Mouse (Mus musculus): ENCODE data around the gene Slc13a2. TPM values are rescaled to one million over a fixed set of nuclear protein-coding genes. Genes with fewer than 3 reads are reported as not detected.

Gene Slc13a2
- polyA plus RNA-seq, 2 experiments from 2014 or later, result not detected

GRCm38 (mm10) chr11:78349441-78350358 lies 72.3 kb downstream of the Slc13a2 start:
- no peak for ATAC-seq

GRCm38 (mm10) chr11:78348474-78348873 lies 73.5 kb downstream of the Slc13a2 start:
- ATAC-seq, result no peak

DNA sequence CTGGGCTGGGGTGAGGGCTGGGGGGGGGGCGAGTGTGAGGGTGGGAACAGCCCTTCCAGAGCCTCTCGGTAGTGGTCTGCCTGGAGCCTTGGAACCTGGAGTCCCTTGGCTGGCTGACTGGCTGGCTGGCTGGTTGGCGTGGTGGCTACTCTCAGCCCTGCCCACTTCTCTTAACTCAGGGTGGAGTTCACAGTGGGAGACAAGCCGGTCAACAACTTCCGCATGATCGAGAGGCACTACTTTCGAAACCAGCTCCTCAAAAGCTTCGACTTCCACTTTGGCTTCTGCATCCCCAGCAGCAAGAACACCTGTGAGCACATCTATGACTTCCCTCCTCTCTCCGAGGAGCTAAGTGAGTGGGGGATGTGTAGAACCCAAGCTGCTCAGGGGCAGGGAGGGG lies 74.1 kb downstream of the Slc13a2 start:
- ATAC-seq, result no peak

Other genes with a start within 250 kb of the Slc13a2 start
- gene Nek8, start 245.5 kb downstream of the Slc13a2 start, polyA plus RNA-seq (2017; shearing (Covaris generic)), result 10 to 100 TPM; 10.4 to 12.2 TPM
- gene Tlcd1, start 245.5 kb downstream of the Slc13a2 start, polyA plus RNA-seq (2017; shearing (Covaris generic)), result 1 to 10 TPM; 2.9 to 3.6 TPM
- gene Rpl23a, start 238.6 kb downstream of the Slc13a2 start, polyA plus RNA-seq (2017; shearing (Covaris generic)), result 1,000 to 10,000 TPM; 3,408 to 3,991 TPM
- gene Rab34, start 233.8 kb downstream of the Slc13a2 start, polyA plus RNA-seq (2017; shearing (Covaris generic)), result not detected
- 1 to 10 TPM; 2.2 to 6.0 TPM for gene Proca1, start 228.8 kb downstream of the Slc13a2 start, polyA plus RNA-seq (2017; shearing (Covaris generic))
- gene Sdf2, start 176.5 kb downstream of the Slc13a2 start, polyA plus RNA-seq (2017; shearing (Covaris generic)), result 100 to 1,000 TPM in 1 of 2 experiments, 10 to 100 TPM in 1; 95.5 to 102 TPM
- 10 to 100 TPM; 18.2 to 32.4 TPM for gene Supt6, start 176.2 kb downstream of the Slc13a2 start, polyA plus RNA-seq (2017; shearing (Covaris generic))
- gene 2610507B11Rik, start 160.5 kb downstream of the Slc13a2 start, polyA plus RNA-seq (2017; shearing (Covaris generic)), result 10 to 100 TPM; 34.2 to 48.1 TPM
- gene BC030499, start 131.4 kb downstream of the Slc13a2 start, polyA plus RNA-seq (2017; shearing (Covaris generic)), result under 1 TPM in 1 of 2 experiments, not detected in 1; 0.63 TPM
- gene Spag5, start 120.7 kb downstream of the Slc13a2 start, polyA plus RNA-seq (2017; shearing (Covaris generic)), result 1 to 10 TPM; 2.8 to 4.3 TPM
- 10 to 100 TPM; 10.9 to 14.9 TPM for gene Aldoc, start 99.2 kb downstream of the Slc13a2 start, polyA plus RNA-seq (2017; shearing (Covaris generic))
- gene Pigs, start 93.8 kb downstream of the Slc13a2 start, polyA plus RNA-seq (2017; shearing (Covaris generic)), result 100 to 1,000 TPM in 1 of 2 experiments, 10 to 100 TPM in 1; 64.1 to 119 TPM
- 10 to 100 TPM; 11.6 to 13.1 TPM for gene Unc119, start 78.7 kb downstream of the Slc13a2 start, polyA plus RNA-seq (2017; shearing (Covaris generic))
- under 1 TPM in 1 of 2 experiments, not detected in 1; 0.09 TPM for gene Foxn1, start 35.7 kb downstream of the Slc13a2 start, polyA plus RNA-seq (2017; shearing (Covaris generic))
- gene Slc46a1, start 43.5 kb upstream of the Slc13a2 start, polyA plus RNA-seq (2017; shearing (Covaris generic)), result 1 to 10 TPM; 1.6 to 3.5 TPM
- gene Sarm1, start 75.5 kb upstream of the Slc13a2 start, polyA plus RNA-seq (2017; shearing (Covaris generic)), result 1 to 10 TPM in 1 of 2 experiments, under 1 TPM in 1; 0.63 to 1.3 TPM
- not detected for gene Vtn, start 76.9 kb upstream of the Slc13a2 start, polyA plus RNA-seq (2017; shearing (Covaris generic))
- not detected for gene Sebox, start 81.2 kb upstream of the Slc13a2 start, polyA plus RNA-seq (2017; shearing (Covaris generic))
- gene Tmem199, start 90.0 kb upstream of the Slc13a2 start, polyA plus RNA-seq (2017; shearing (Covaris generic)), result 10 to 100 TPM; 51.4 to 71.8 TPM
- gene Poldip2, start 90.0 kb upstream of the Slc13a2 start, polyA plus RNA-seq (2017; shearing (Covaris generic)), result 10 to 100 TPM; 13.9 to 19.9 TPM
- gene Tnfaip1, start 114.1 kb upstream of the Slc13a2 start, polyA plus RNA-seq (2017; shearing (Covaris generic)), result 10 to 100 TPM; 19.2 to 22.6 TPM
- gene Ift20, start 114.1 kb upstream of the Slc13a2 start, polyA plus RNA-seq (2017; shearing (Covaris generic)), result 100 to 1,000 TPM; 121 to 138 TPM
- 10 to 100 TPM; 17.4 to 21.3 TPM for gene Tmem97, start 128.6 kb upstream of the Slc13a2 start, polyA plus RNA-seq (2017; shearing (Covaris generic))

Data from CD4-positive, CD25-positive, alpha-beta regulatory T cell, adult 4 months (primary cell).